Mouse (Mus musculus) limb, embryonic 13.5 days (tissue): ENCODE data around the gene Lingo4. TPM values are rescaled to one million over a fixed set of nuclear protein-coding genes. Genes with fewer than 3 reads are reported as not detected.

Source experiments
- ATAC-seq: fragments of 200-750 bp; cut with Nextera tagmentation; 2 replicates; pipeline ENCODE4 v1.8.0; 2017; ENCODE audit warnings: low read depth, moderate number of reproducible peaks, moderate TSS enrichment; ENCODE audit not compliant: low FRiP score
- H3K27ac ChIP-seq: fragments of 300-500 bp; sonication (generic); 2 replicates; pipeline ENCODE4 v1.5.1; 2015; ENCODE audit warnings: inconsistent platforms, mild to moderate bottlenecking, moderate library complexity
- H3K27me3 ChIP-seq: fragments of 300-500 bp; sonication (generic); 2 replicates; pipeline ENCODE4 v1.6.1; 2015; ENCODE audit warnings: mild to moderate bottlenecking, inconsistent platforms
- H3K36me3 ChIP-seq: fragments of 300-500 bp; sonication (generic); 2 replicates; pipeline ENCODE4 v1.6.1; 2015; ENCODE audit warnings: inconsistent platforms, mild to moderate bottlenecking, moderate library complexity
- H3K4me1 ChIP-seq: fragments of 300-500 bp; sonication (generic); 2 replicates; pipeline ENCODE4 v1.6.1; 2015; ENCODE audit warnings: inconsistent platforms
- H3K4me2 ChIP-seq: fragments of 300-500 bp; sonication (generic); replicated peaks from 2 replicates; pipeline ENCODE4 v1.6.1; 2015; ENCODE audit warnings: inconsistent platforms, mild to moderate bottlenecking, moderate library complexity
- H3K4me3 ChIP-seq: fragments of 300-500 bp; sonication (generic); 2 replicates; pipeline ENCODE4 v1.5.1; 2015; ENCODE audit warnings: moderate library complexity, mild to moderate bottlenecking, inconsistent platforms
- H3K9ac ChIP-seq: fragments of 300-500 bp; sonication (generic); 2 replicates; pipeline ENCODE4 v1.6.1; 2015; ENCODE audit warnings: mild to moderate bottlenecking, inconsistent platforms
- H3K9me3 ChIP-seq: fragments of 300-500 bp; sonication (generic); 2 replicates; pipeline ENCODE4 v1.6.1; 2016; ENCODE audit warnings: inconsistent platforms
- WGBS: fragments of 180-500 bp; shearing (Covaris S2); methylation state at CpG from one replicate; pipeline ENCODE4 v1.1.7; 2015; 5-methylcytosine and 5-hydroxymethylcytosine counted together
- polyA plus RNA-seq: library from polyadenylated mRNA; unstranded; fragments of >200 nt; fragmentation: Nextera tagmentation; extraction: Ambion mirVana; gene quantifications from 2 replicates; pipeline ENCODE4 v1.2.1, GENCODE M21; 2015

Lingo4 gene
- polyA plus RNA-seq, 1 experiment from 2014 or later = 0.14 TPM

DNA sequence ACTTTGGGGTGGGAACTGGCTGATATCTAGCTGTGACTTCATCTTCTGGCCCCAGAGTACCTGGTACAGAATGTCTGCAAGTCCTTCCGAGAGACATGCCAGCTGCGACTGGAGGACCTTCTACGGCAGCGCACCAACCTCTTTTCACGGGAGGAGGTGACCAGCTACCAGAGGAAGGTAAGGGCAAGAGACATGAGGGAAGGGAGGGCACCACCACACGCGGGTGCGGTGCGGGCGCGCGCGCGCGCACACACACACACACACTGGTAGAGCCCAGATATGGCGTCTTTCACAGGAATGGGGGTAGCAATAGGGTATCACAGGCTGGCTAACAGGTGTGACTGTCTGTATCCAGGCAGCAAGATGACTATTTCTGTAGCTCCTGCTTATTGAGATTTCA, 8.9 kb upstream of the Lingo4 start:
- WGBS = 94% methylated on average over 16 of the region's 16 CpGs
- Histone ChIP-seq H3K4me1 (peaks cover 4% of the 10 kb centered on the region; the same call in 1 of the 2 replicates), H3K27ac (no peak overlapping the region), H3K9me3 (no peaks in the 10 kb centered on the region), H3K36me3 (no peaks in the 10 kb centered on the region), H3K4me3 (no peak overlapping the region), H3K27me3 (no peaks in the 10 kb centered on the region; the same call in 1 of the 2 replicates), H3K9ac (no peak overlapping the region), H3K4me2 (no peak overlapping the region)
- ATAC-seq = no peak

GRCm38 (mm10) chr3:94391001-94391400, 7.3 kb upstream of the Lingo4 start:
- Histone ChIP-seq H3K27ac (no peak overlapping the region), H3K9me3 (no peaks in the 10 kb centered on the region), H3K4me3 (no peak overlapping the region), H3K9ac (no peak overlapping the region), H3K4me1 (peaks cover 4% of the 10 kb centered on the region; the same call in 1 of the 2 replicates), H3K27me3 (peaks cover 4% of the 10 kb centered on the region; the same call in 1 of the 2 replicates), H3K4me2 (no peak overlapping the region), H3K36me3 (no peaks in the 10 kb centered on the region)
- no peak for ATAC-seq
- WGBS = 77% methylated on average over 5 of the region's 5 CpGs

- Histone ChIP-seq H3K9ac (no peak overlapping the region), H3K27ac (no peak overlapping the region), H3K9me3 (no peaks in the 10 kb centered on the region), H3K4me3 (no peak overlapping the region), H3K27me3 (peaks cover 14% of the 10 kb centered on the region), H3K4me1 (peaks cover 4% of the 10 kb centered on the region; the same call in 1 of the 2 replicates), H3K4me2 (no peak overlapping the region), H3K36me3 (no peaks in the 10 kb centered on the region)
- no peak for ATAC-seq
- 81% methylated on average over 2 of the region's 2 CpGs for WGBS
Measured at GRCm38 (mm10) chr3:94392128-94392527, 6.2 kb upstream of the Lingo4 start.

GRCm38 (mm10) chr3:94393049-94393448, 5.3 kb upstream of the Lingo4 start:
- Histone ChIP-seq H3K4me3 (no peak overlapping the region), H3K27me3 (peaks cover 23% of the 10 kb centered on the region), H3K36me3 (no peaks in the 10 kb centered on the region), H3K4me2 (no peak overlapping the region), H3K27ac (no peak overlapping the region), H3K9me3 (no peaks in the 10 kb centered on the region), H3K4me1 (peaks cover 4% of the 10 kb centered on the region; the same call in 1 of the 2 replicates), H3K9ac (no peak overlapping the region)
- WGBS = 50% methylated on average over 4 of the region's 4 CpGs
- peak; percentile 82 for ATAC-seq

GRCm38 (mm10) chr3:94396336-94396735, 2.0 kb upstream of the Lingo4 start:
- no peak overlapping the region for H3K9ac ChIP-seq
- WGBS = 69% methylated on average over 1 of the region's 1 CpGs
- H3K27me3 ChIP-seq = peaks cover 56% of the 10 kb centered on the region
- H3K36me3 ChIP-seq = no peaks in the 10 kb centered on the region
- H3K4me2 ChIP-seq = no peak overlapping the region
- no peaks in the 10 kb centered on the region for H3K9me3 ChIP-seq
- no peak overlapping the region for H3K4me3 ChIP-seq
- H3K4me1 ChIP-seq = peaks cover 14% of the 10 kb centered on the region
- ATAC-seq = no peak
- no peak overlapping the region for H3K27ac ChIP-seq

- ATAC-seq = no peak
Measured at GRCm38 (mm10) chr3:94396851-94397250, 1.5 kb upstream of the Lingo4 start.

DNA sequence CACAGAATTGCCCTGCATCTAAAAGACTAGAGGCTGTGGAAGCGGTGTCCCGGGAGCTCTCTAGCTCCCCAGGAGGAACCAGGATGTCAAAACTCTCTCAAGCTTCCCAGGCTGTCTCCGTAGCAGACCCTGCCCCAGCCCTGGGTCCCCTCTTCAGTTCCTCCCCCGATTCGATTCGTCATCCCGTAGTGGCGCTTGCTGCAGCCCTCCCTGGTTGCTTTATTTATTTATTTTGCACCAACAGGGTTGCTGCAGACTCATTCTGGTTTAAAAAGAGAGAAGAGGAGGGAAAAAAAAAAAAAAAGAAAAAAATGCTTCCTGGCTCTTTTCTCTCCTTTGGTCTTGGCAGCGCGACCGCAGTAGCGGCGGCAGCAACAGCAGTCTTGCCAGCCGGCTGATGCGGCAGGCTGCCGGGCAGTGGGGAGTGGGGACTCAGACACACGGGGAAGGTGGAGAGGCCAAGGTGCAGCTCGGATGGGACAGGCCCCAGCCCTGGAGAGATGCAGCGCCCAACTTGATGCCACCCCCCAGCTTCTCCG, 695 bp downstream of the Lingo4 start:
- no peak for ATAC-seq
- peaks cover 9% of the 10 kb centered on the region for H3K4me1 ChIP-seq
- peaks cover 82% of the 10 kb centered on the region for H3K27me3 ChIP-seq
- H3K36me3 ChIP-seq = no peaks in the 10 kb centered on the region
- peak overlapping the region; percentile 32 for H3K4me3 ChIP-seq
- peak overlapping the region; percentile 45 for H3K9ac ChIP-seq
- H3K4me2 ChIP-seq = peak overlapping the region; percentile 63
- H3K27ac ChIP-seq = no peak overlapping the region
- 2% methylated on average over 20 of the region's 20 CpGs for WGBS
- no peaks in the 10 kb centered on the region for H3K9me3 ChIP-seq

More at GRCm38 (mm10) chr3:94396851-94397250, 1.5 kb upstream of the Lingo4 start:
- 82% methylated on average over 4 of the region's 4 CpGs for WGBS
- Histone ChIP-seq H3K4me3 (no peak overlapping the region), H3K9me3 (no peaks in the 10 kb centered on the region), H3K36me3 (no peaks in the 10 kb centered on the region), H3K4me1 (peaks cover 14% of the 10 kb centered on the region), H3K27ac (no peak overlapping the region), H3K27me3 (peaks cover 61% of the 10 kb centered on the region), H3K4me2 (no peak overlapping the region), H3K9ac (no peak overlapping the region)

GRCm38 (mm10) chr3:94399663-94400310, 1.5 kb downstream of the Lingo4 start:
- Histone ChIP-seq H3K9me3 (no peaks in the 10 kb centered on the region), H3K27me3 (peaks cover 89% of the 10 kb centered on the region), H3K27ac (no peak overlapping the region), H3K9ac (no peak overlapping the region), H3K4me2 (0 out of 2 replicates have a peak overlapping the region, but pooled peaks have one; percentile 63), H3K4me3 (no peak overlapping the region; the same call in 1 of the 2 replicates), H3K4me1 (peaks cover 15% of the 10 kb centered on the region), H3K36me3 (no peaks in the 10 kb centered on the region)
- WGBS = 53% methylated on average over 5 of the region's 5 CpGs
- no peak for ATAC-seq

DNA sequence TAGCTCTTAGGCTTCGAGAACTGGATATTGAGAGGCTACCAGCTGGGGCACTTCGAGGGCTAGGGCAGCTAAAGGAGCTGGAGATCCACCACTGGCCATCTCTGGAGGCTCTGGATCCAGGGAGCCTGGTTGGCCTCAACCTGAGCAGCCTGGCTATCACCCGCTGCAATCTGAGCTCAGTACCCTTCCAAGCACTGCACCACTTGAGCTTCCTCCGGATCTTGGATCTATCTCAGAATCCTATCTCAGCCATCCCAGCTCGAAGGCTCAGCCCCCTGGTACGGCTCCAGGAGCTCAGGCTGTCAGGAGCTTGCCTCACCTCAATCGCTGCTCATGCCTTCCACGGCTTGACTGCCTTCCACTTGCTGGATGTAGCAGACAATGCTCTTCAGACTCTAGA, 4.1 kb downstream of the Lingo4 start:
- peaks cover 82% of the 10 kb centered on the region for H3K27me3 ChIP-seq
- WGBS = 60% methylated on average over 8 of the region's 8 CpGs
- no peak overlapping the region for H3K4me3 ChIP-seq

GRCm38 (mm10) chr3:94404366-94405054, 6.2 kb downstream of the Lingo4 start:
- Histone ChIP-seq H3K4me1 (peaks cover 12% of the 10 kb centered on the region; the same call in 1 of the 2 replicates), H3K4me3 (no peak overlapping the region), H3K9ac (no peak overlapping the region), H3K27ac (no peak overlapping the region), H3K4me2 (no peak overlapping the region), H3K27me3 (peaks cover 62% of the 10 kb centered on the region), H3K9me3 (no peaks in the 10 kb centered on the region), H3K36me3 (no peaks in the 10 kb centered on the region)
- ATAC-seq = peak; percentile 82; the same call in 1 of the 2 replicates
- WGBS = 24% methylated on average over 7 of the region's 7 CpGs

More for the DNA sequence above, 4.1 kb downstream of the Lingo4 start:
- H3K36me3 ChIP-seq = no peaks in the 10 kb centered on the region
- H3K9ac ChIP-seq = no peak overlapping the region
- no peak overlapping the region for H3K27ac ChIP-seq
- no peak overlapping the region for H3K4me2 ChIP-seq
- H3K9me3 ChIP-seq = no peaks in the 10 kb centered on the region
- peaks cover 21% of the 10 kb centered on the region for H3K4me1 ChIP-seq
- ATAC-seq = no peak

DNA sequence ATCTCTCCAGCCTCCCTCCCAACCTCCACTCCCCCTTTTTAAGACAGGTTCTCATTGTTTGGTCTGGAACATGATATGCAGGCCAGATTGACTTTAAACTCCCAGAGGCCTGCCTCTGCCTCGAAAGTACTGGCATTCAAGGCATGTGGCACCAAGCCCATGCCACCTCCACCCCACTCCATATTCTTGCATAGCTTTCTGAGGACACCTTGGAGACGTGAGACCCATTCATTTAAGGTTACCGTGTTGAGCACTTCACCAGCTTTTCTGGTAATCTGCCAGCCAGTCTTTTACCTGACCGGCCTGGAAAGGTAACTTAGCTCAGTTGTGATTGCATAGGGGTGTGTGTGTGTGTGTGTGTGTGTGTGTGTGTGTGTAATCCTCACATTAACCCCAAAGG, 7.2 kb downstream of the Lingo4 start:
- no peak for ATAC-seq
- peaks cover 51% of the 10 kb centered on the region for H3K27me3 ChIP-seq
- WGBS = 57% methylated on average over 4 of the region's 4 CpGs

GRCm38 (mm10) chr3:94412530-94412929, 14.2 kb downstream of the Lingo4 start:
- Histone ChIP-seq H3K27ac (no peak overlapping the region), H3K9me3 (no peaks in the 10 kb centered on the region), H3K4me1 (peaks cover 10% of the 10 kb centered on the region), H3K4me3 (peak overlapping the region; percentile 50), H3K36me3 (no peaks in the 10 kb centered on the region), H3K4me2 (peak overlapping the region; percentile 85), H3K27me3 (peaks cover 6% of the 10 kb centered on the region; the same call in 1 of the 2 replicates), H3K9ac (peak overlapping the region; percentile 35; the same call in 1 of the 2 replicates)
- peak; percentile 25; the same call in 1 of the 2 replicates for ATAC-seq
- WGBS = 8% methylated on average over 25 of the region's 25 CpGs

More for the DNA sequence above, 7.2 kb downstream of the Lingo4 start:
- Histone ChIP-seq H3K4me1 (peaks cover 12% of the 10 kb centered on the region; the same call in 1 of the 2 replicates), H3K27ac (no peak overlapping the region), H3K4me2 (no peak overlapping the region), H3K36me3 (no peaks in the 10 kb centered on the region), H3K9me3 (no peaks in the 10 kb centered on the region), H3K4me3 (no peak overlapping the region), H3K9ac (no peak overlapping the region)
